Mouse (Mus musculus) intestine, embryonic 15.5 days (tissue): Measurements from ENCODE around the gene Olfr1188. TPM values are rescaled to one million over a fixed set of nuclear protein-coding genes. Genes with fewer than 3 reads are reported as not detected.
A peak's percentile ranks its signal among the peaks of the same experiment; 100 is the strongest.
"Not testable (repeated sequence)": the region's sequence is repeated elsewhere in the genome, so short reads cannot be mapped to it uniquely, and the experiment has no call there.

Experiments
- ATAC-seq: fragments of 200-750 bp; cut with Nextera tagmentation; 2 replicates; pipeline ENCODE4 v1.8.0; 2017; ENCODE audit warnings: moderate TSS enrichment, moderate library complexity
- H3K27ac ChIP-seq: fragments of 300-500 bp; sonication (generic); 2 replicates; pipeline ENCODE4 v1.5.1; 2015; ENCODE audit warnings: mild to moderate bottlenecking, inconsistent platforms
- H3K27me3 ChIP-seq: fragments of 300-500 bp; sonication (generic); replicated peaks from 2 replicates; pipeline ENCODE4 v1.6.1; 2015; ENCODE audit warnings: inconsistent platforms
- H3K36me3 ChIP-seq: fragments of 300-500 bp; sonication (generic); 2 replicates; pipeline ENCODE4 v1.6.1; 2015; ENCODE audit warnings: inconsistent platforms
- H3K4me1 ChIP-seq: fragments of 300-500 bp; sonication (generic); replicated peaks from 2 replicates; pipeline ENCODE4 v1.6.1; 2015; ENCODE audit warnings: inconsistent platforms
- H3K4me2 ChIP-seq: fragments of 300-500 bp; sonication (generic); replicated peaks from 2 replicates; pipeline ENCODE4 v1.6.1; 2015; ENCODE audit warnings: mild to moderate bottlenecking, inconsistent platforms
- H3K4me3 ChIP-seq: fragments of 300-500 bp; sonication (generic); replicated peaks from 2 replicates; pipeline ENCODE4 v1.5.1; 2015; ENCODE audit warnings: inconsistent platforms
- H3K9ac ChIP-seq: fragments of 300-500 bp; sonication (generic); 2 replicates; pipeline ENCODE4 v1.6.1; 2015; ENCODE audit warnings: inconsistent platforms
- H3K9me3 ChIP-seq: fragments of 300-500 bp; sonication (generic); 2 replicates; pipeline ENCODE4 v1.6.1; 2016; ENCODE audit warnings: inconsistent platforms
- whole genome bisulfite sequencing: fragments of 180-500 bp; shearing (Covaris S2); methylation state at CpG from one replicate; pipeline ENCODE4 v1.1.7; 2015; 5-methylcytosine and 5-hydroxymethylcytosine counted together
- polyA plus RNA-seq: library from polyadenylated mRNA; unstranded; fragments of >200 nt; fragmentation: Nextera tagmentation; extraction: Ambion mirVana; gene quantifications from 2 replicates; pipeline ENCODE4 v1.2.1, GENCODE M21; 2015

Olfr1188 gene
- polyA plus RNA-seq: not detected in 2 replicates

DNA sequence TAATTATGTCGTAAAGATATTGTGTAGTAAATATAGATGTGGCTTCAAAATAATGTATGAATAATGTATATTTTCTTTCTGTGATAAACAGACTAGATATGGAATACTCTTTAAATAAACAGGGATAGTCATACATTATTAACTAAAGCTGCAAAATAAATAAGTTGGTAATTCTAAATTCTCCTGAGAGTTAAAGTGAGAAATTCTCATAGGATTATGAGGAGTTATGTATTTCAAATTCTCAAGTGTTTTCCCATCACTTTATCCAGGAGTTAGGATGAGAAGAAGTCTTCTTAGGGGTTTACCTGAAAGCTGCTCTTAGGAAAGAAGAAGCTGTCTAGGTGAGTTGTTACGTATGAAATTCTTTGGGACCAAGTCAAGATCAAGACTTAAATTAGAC, at the start of gene Olfr1188:
Olfr1188 (plus strand) TSS at position 301 of the 400 bp plus-strand sequence.
- 86% methylated on average over 2 of the region's 2 CpGs for WGBS
- no peak within 1 kb of the TSS for H3K4me2 ChIP-seq
- H3K9me3 ChIP-seq: no peaks in the 10 kb centered on the region
- ATAC-seq: no peak
- H3K4me3 ChIP-seq: no peak within 1 kb of the TSS
- no peaks in the 10 kb centered on the region for H3K27me3 ChIP-seq
- H3K36me3 ChIP-seq: no peaks in the 10 kb centered on the region
- H3K4me1 ChIP-seq: no peaks in the 10 kb centered on the region
- no peak within 1 kb of the TSS for H3K9ac ChIP-seq
- H3K27ac ChIP-seq: no peak within 1 kb of the TSS

DNA sequence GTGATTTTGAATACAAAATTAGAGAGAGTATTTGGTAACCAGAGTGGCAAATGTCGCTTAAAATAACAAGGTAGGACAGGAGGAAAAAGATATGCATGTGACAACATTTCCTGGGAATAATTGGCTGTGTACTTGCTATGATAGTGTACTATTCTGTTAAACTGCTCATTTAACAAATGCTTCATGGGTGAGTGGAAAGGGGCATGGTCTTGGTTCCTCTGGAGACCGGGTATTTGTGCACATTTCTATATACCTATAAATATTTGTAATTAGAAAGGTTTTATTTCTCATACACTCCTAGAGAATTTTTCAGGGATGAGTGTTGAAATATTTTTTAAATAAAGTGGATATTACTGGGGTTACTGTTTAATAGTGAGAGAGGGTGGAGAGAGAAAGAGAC, 38.5 kb upstream of the Olfr1188 start, which contains the start of gene Olfr1186:
Olfr1186 (plus strand) TSS at position 301 of the 400 bp plus-strand sequence.
- no peaks in the 10 kb centered on the region for H3K27me3 ChIP-seq
- H3K4me2 ChIP-seq: no peak within 1 kb of the TSS
- no peak for ATAC-seq
- no peak within 1 kb of the TSS for H3K4me3 ChIP-seq
- no peak within 1 kb of the TSS for H3K9ac ChIP-seq
- no peaks in the 10 kb centered on the region for H3K36me3 ChIP-seq
- no peaks in the 10 kb centered on the region for H3K4me1 ChIP-seq
- WGBS: 84% methylated on average over 2 of the region's 2 CpGs
- no peaks in the 10 kb centered on the region for H3K9me3 ChIP-seq
- H3K27ac ChIP-seq: no peak within 1 kb of the TSS

DNA sequence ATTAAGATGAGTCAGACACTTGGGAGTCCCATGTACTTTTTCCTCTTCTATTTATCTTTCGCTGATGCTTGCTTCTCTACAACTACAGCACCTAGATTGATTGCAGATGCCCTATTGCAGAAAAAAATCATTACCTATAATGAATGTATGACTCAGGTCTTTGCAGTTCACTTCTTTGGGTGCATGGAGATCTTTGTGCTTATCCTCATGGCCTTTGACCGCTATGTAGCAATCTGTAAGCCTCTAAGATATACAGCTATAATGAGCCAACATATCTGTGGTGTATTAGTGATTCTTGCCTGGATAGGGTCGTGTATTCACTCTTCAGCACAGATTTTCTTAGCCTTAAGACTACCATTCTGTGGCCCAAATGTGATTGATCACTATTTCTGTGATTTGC, 31.0 kb upstream of the Olfr1188 start:
- 67% methylated on average over 3 of the region's 3 CpGs for WGBS
- peak; percentile 78 for ATAC-seq
- H3K9ac ChIP-seq: no peak overlapping the region

DNA sequence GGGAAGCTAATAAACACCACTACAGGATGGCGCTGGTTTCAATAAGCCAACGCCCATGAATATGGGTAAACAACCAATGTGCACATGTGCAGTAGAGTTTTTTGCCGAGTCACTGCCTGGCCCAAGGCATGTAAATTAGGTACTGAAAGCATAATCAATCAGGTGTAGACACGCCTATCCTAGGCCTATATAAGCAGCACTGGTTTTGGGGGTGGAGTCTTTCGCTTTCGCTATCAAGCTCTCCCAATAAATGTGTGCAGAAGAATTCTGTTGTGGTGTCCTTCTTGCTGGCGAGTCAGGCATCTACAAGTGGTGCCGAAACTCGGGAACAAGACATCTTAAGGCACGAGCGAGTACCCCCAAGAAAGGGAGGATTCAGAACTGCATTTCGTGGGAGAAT, 16.0 kb downstream of the Olfr1188 start:
- not testable (repeated sequence) for H3K4me1 ChIP-seq, ATAC-seq, H3K27ac ChIP-seq, H3K27me3 ChIP-seq, H3K4me3 ChIP-seq, H3K4me2 ChIP-seq, H3K9ac ChIP-seq, H3K36me3 ChIP-seq, H3K9me3 ChIP-seq
- WGBS: 92% methylated on average over 12 of the region's 12 CpGs

More for the DNA sequence above, 31.0 kb upstream of the Olfr1188 start:
- H3K4me3 ChIP-seq: no peak overlapping the region
- H3K27ac ChIP-seq: no peak overlapping the region
- H3K36me3 ChIP-seq: no peaks in the 10 kb centered on the region
- no peak overlapping the region for H3K4me2 ChIP-seq
- H3K9me3 ChIP-seq: no peaks in the 10 kb centered on the region
- no peaks in the 10 kb centered on the region for H3K4me1 ChIP-seq
- H3K27me3 ChIP-seq: no peaks in the 10 kb centered on the region

DNA sequence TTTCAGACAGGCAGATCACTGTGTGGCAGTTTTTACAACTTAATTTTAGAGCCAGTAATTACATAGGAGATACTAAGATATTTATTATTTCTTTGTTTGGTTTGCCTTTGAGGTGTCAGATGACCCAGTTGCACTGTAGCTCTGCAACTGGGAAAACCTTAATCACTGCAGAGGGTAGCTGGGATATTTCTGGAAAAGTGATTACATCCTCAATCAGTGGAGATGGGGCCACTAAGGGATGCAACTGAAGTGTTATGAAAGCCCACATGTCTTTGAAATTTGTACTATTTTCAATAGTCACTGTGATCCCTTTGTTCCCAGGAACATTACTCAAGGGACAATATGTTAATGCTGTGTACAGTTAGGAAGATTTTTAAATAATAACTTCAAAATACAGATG, 29.4 kb downstream of the Olfr1188 start, which contains the start of gene Olfr1189:
Olfr1189 (plus strand) TSS at position 301 of the 400 bp plus-strand sequence.
- Histone ChIP-seq H3K36me3 (no peaks in the 10 kb centered on the region), H3K4me1 (no peaks in the 10 kb centered on the region), H3K27me3 (no peaks in the 10 kb centered on the region), H3K4me2 (no peak within 1 kb of the TSS), H3K27ac (no peak within 1 kb of the TSS), H3K4me3 (no peak within 1 kb of the TSS), H3K9me3 (no peaks in the 10 kb centered on the region), H3K9ac (no peak within 1 kb of the TSS)
- no peak for ATAC-seq

Other genes starting within 250 kb of the Olfr1188 start
- not detected in 2 replicates for gene Olfr1174-ps, start 241.8 kb upstream of the Olfr1188 start, polyA plus RNA-seq
- gene Olfr1175-ps, start 229.7 kb upstream of the Olfr1188 start, polyA plus RNA-seq: not detected in 2 replicates
- gene Olfr1176, start 220.2 kb upstream of the Olfr1188 start, polyA plus RNA-seq: not detected in 2 replicates
- gene Olfr1177-ps, start 210.4 kb upstream of the Olfr1188 start, polyA plus RNA-seq: not detected in 2 replicates
- not detected in 2 replicates for gene Olfr1178, start 169.9 kb upstream of the Olfr1188 start, polyA plus RNA-seq
- not detected in 2 replicates for gene Olfr1179, start 150.5 kb upstream of the Olfr1188 start, polyA plus RNA-seq
- gene Olfr1180, start 137.8 kb upstream of the Olfr1188 start, polyA plus RNA-seq: not detected in 2 replicates
- gene Olfr1181, start 130.8 kb upstream of the Olfr1188 start, polyA plus RNA-seq: not detected in 2 replicates
- gene Gm13757, start 107.8 kb upstream of the Olfr1188 start, polyA plus RNA-seq: not detected in 2 replicates
- not detected in 2 replicates for gene Olfr1183, start 102.1 kb upstream of the Olfr1188 start, polyA plus RNA-seq
- gene Olfr1184, start 73.3 kb upstream of the Olfr1188 start, polyA plus RNA-seq: not detected in 2 replicates
- gene Olfr1185-ps1, start 63.6 kb upstream of the Olfr1188 start, polyA plus RNA-seq: not detected in 2 replicates
- gene Olfr1186, start 38.4 kb upstream of the Olfr1188 start, polyA plus RNA-seq: not detected in 2 replicates
- not detected in 2 replicates for gene Olfr1189, start 29.5 kb downstream of the Olfr1188 start, polyA plus RNA-seq
- gene Olfr1191-ps1, start 83.6 kb downstream of the Olfr1188 start, polyA plus RNA-seq: not detected in 2 replicates
- gene Olfr1192-ps1, start 91.6 kb downstream of the Olfr1188 start, polyA plus RNA-seq: not detected in 2 replicates
- not detected in 2 replicates for gene Olfr1193, start 118.7 kb downstream of the Olfr1188 start, polyA plus RNA-seq
- gene Olfr1195, start 132.3 kb downstream of the Olfr1188 start, polyA plus RNA-seq: not detected in 2 replicates
- gene Olfr1196, start 147.7 kb downstream of the Olfr1188 start, polyA plus RNA-seq: not detected in 2 replicates
- gene Olfr1197, start 175.4 kb downstream of the Olfr1188 start, polyA plus RNA-seq: not detected in 2 replicates
- not detected in 2 replicates for gene Olfr1198, start 194.4 kb downstream of the Olfr1188 start, polyA plus RNA-seq
- gene Olfr1199, start 203.5 kb downstream of the Olfr1188 start, polyA plus RNA-seq: not detected in 2 replicates
- not detected in 2 replicates for gene Olfr1200, start 213.6 kb downstream of the Olfr1188 start, polyA plus RNA-seq
- gene Olfr1201, start 236.1 kb downstream of the Olfr1188 start, polyA plus RNA-seq: not detected in 2 replicates